Mouse (Mus musculus): ENCODE measurements around the gene Zmym1.

- TF ChIP-seq CTCF (IDR thresholded peaks at IDR 0.05; ENCODE audit: low read depth, low read length) (no peak), POLR2AphosphoS5 (IDR thresholded peaks at IDR 0.05; ENCODE audit: insufficient replicate concordance, low read depth, low read length) (no peak), GATA1 (IDR thresholded peaks at IDR 0.05; ENCODE audit: borderline replicate concordance, low read length) (no peak), TAL1 (conservative IDR thresholded peaks at IDR 0.05; ENCODE audit: low read depth, low read length) (no peak)
Observed at GRCm38 (mm10) chr4:127016366-127016765, 44.6 kb downstream of the Zmym1 start.
